Mouse (Mus musculus) urinary bladder, postnatal 36 days (tissue): ENCODE measurements around the gene Acer3.
A peak's percentile ranks its signal among the peaks of the same experiment; 100 is the strongest.

ENCODE experiments used
- DNase-seq, 2 experiments: peaks; one replicate each; pipeline ENCODE4 v3.0.0; 2022; ENCODE audit warnings: low spot score in 2 of 2, mixed read lengths in 1 of 2

The Acer3 gene

GRCm38 (mm10) chr7:98178560-98179231 is 142.3 kb downstream of the Acer3 start:
- no peak for DNase-seq

- DNase-seq = peak in 1 of 2 experiments; percentile 52
Observed at GRCm38 (mm10) chr7:98177929-98178559, 143.0 kb downstream of the Acer3 start, which contains the start of gene Capn5. Gene Capn5, minus strand, starts transcription at chr7:98178274.

GRCm38 (mm10) chr7:98177566-98177928 is 143.5 kb downstream of the Acer3 start:
- DNase-seq = no peak

GRCm38 (mm10) chr7:98177071-98177485 is 143.9 kb downstream of the Acer3 start:
- no peak for DNase-seq

- no peak for DNase-seq
Observed at GRCm38 (mm10) chr7:98176322-98177070, 144.5 kb downstream of the Acer3 start.

- DNase-seq = no peak
Observed at GRCm38 (mm10) chr7:98174883-98175755, 145.9 kb downstream of the Acer3 start.

GRCm38 (mm10) chr7:98173408-98173807 is 147.6 kb downstream of the Acer3 start:
- DNase-seq = no peak

GRCm38 (mm10) chr7:98172661-98173060 is 148.3 kb downstream of the Acer3 start:
- no peak for DNase-seq

GRCm38 (mm10) chr7:98171141-98172073 is 149.6 kb downstream of the Acer3 start:
- DNase-seq = peak; percentile 77 to 81

- peak; percentile 68 to 82 for DNase-seq
Observed at GRCm38 (mm10) chr7:98164999-98165528, 155.9 kb downstream of the Acer3 start.

- DNase-seq = no peak
Observed at GRCm38 (mm10) chr7:98164382-98164998, 156.5 kb downstream of the Acer3 start.

- peak in 1 of 2 experiments; percentile 70 for DNase-seq
Observed at GRCm38 (mm10) chr7:98163700-98164099, 157.3 kb downstream of the Acer3 start.

GRCm38 (mm10) chr7:98162239-98162638 is 158.8 kb downstream of the Acer3 start:
- peak in 1 of 2 experiments; percentile 52 for DNase-seq

- DNase-seq = peak in 1 of 2 experiments; percentile 45
Observed at GRCm38 (mm10) chr7:98160041-98160740, 160.8 kb downstream of the Acer3 start.

GRCm38 (mm10) chr7:98158481-98158880 is 162.5 kb downstream of the Acer3 start:
- DNase-seq = peak; percentile 86 to 90

GRCm38 (mm10) chr7:98157636-98158332 is 163.2 kb downstream of the Acer3 start:
- no peak for DNase-seq
